Mouse (Mus musculus) gastrocnemius, postnatal 14 days (tissue): ENCODE data around the gene Isx. TPM values are rescaled to one million over a fixed set of nuclear protein-coding genes. Genes with fewer than 3 reads are reported as not detected.

Source experiments
- DNase-seq: peaks from one replicate; pipeline ENCODE4 v3.0.0; 2021; ENCODE audit warnings: mixed read lengths
- intact Hi-C: fragments of 180-260 bp; cut with DNase I; formaldehyde crosslinking; loops from one replicate; pipeline ENCODE4 v1.15.1; 2025; ENCODE audit warnings: low total_unique reads
- long read RNA-seq, 2 experiments: library from polyadenylated mRNA; stranded (forward); transcript quantifications; one replicate each; pipeline ENCODE4 v2.0.0; 2021
- total RNA-seq, 2 experiments: library from RNA; stranded (reverse); gene quantifications; 2 replicates each; pipeline ENCODE4 v1.2.3; 2021

Isx gene
- total RNA-seq, result not detected
- long read RNA-seq, experiment 1, result 0 reads
- long read RNA-seq, experiment 2, result 0 reads

- no peak for DNase-seq
- intact Hi-C loops, result no loop called here
Observed at GRCm38 (mm10) chr8:74872940-74873339, at the start of gene Isx. TSS of gene Isx (plus strand) at chr8:74873173.

GRCm38 (mm10) chr8:74827689-74828088 is 45.3 kb upstream of the Isx start:
- intact Hi-C loops, result no loop called here
- no peak for DNase-seq

GRCm38 (mm10) chr8:74831322-74831721 is 41.7 kb upstream of the Isx start:
- no peak for DNase-seq
- intact Hi-C loops, result no loop called here

GRCm38 (mm10) chr8:74834246-74834645 is 38.7 kb upstream of the Isx start:
- intact Hi-C loops, result no loop called here
- DNase-seq, result no peak

GRCm38 (mm10) chr8:74847376-74848048 is 25.5 kb upstream of the Isx start:
- DNase-seq, result no peak
- intact Hi-C loops, result no loop called here

GRCm38 (mm10) chr8:74848707-74849106 is 24.3 kb upstream of the Isx start:
- DNase-seq, result no peak

GRCm38 (mm10) chr8:74850971-74851370 is 22.0 kb upstream of the Isx start:
- no peak for DNase-seq
- intact Hi-C loops, result loop anchor here (10.0 kb wide), 1 partner anchor 84 kb away; no protein-coding TSS in a partner anchor

More at GRCm38 (mm10) chr8:74848707-74849106, 24.3 kb upstream of the Isx start:
- intact Hi-C loops, result no loop called here

- DNase-seq, result no peak
- intact Hi-C loops, result loop anchor here (10.0 kb wide), 1 partner anchor 83 kb away; no protein-coding TSS in a partner anchor
Observed at GRCm38 (mm10) chr8:74851837-74852236, 21.1 kb upstream of the Isx start.

- DNase-seq, result no peak
- intact Hi-C loops, result loop anchor here (10.0 kb wide), 1 partner anchor 81 kb away; no protein-coding TSS in a partner anchor
Observed at GRCm38 (mm10) chr8:74853488-74853887, 19.5 kb upstream of the Isx start.

GRCm38 (mm10) chr8:74854786-74855185 is 18.2 kb upstream of the Isx start:
- no peak for DNase-seq
- intact Hi-C loops, result loop anchor here (10.0 kb wide), 1 partner anchor 80 kb away; no protein-coding TSS in a partner anchor

- intact Hi-C loops, result loop anchor here (10.0 kb wide), 1 partner anchor 79 kb away; no protein-coding TSS in a partner anchor
- DNase-seq, result no peak
Observed at GRCm38 (mm10) chr8:74855341-74855740, 17.6 kb upstream of the Isx start.

GRCm38 (mm10) chr8:74859241-74859640 is 13.7 kb upstream of the Isx start:
- intact Hi-C loops, result loop anchor here (10.0 kb wide), 1 partner anchor 76 kb away; no protein-coding TSS in a partner anchor
- DNase-seq, result no peak

GRCm38 (mm10) chr8:74860449-74860848 is 12.5 kb upstream of the Isx start:
- intact Hi-C loops, result no loop called here
- peak; percentile 9 for DNase-seq

- DNase-seq, result no peak
- intact Hi-C loops, result no loop called here
Observed at GRCm38 (mm10) chr8:74862598-74862997, 10.4 kb upstream of the Isx start.

- intact Hi-C loops, result no loop called here
- DNase-seq, result peak; percentile 60
Observed at GRCm38 (mm10) chr8:74870346-74870949, 2.5 kb upstream of the Isx start.

GRCm38 (mm10) chr8:74871686-74872085 is 1.3 kb upstream of the Isx start:
- no peak for DNase-seq
- intact Hi-C loops, result no loop called here

GRCm38 (mm10) chr8:74872151-74872823 is 686 bp upstream of the Isx start:
- intact Hi-C loops, result no loop called here
- no peak for DNase-seq

GRCm38 (mm10) chr8:74874565-74874964 is 1.6 kb downstream of the Isx start:
- no peak for DNase-seq
- intact Hi-C loops, result no loop called here

- DNase-seq, result no peak
- intact Hi-C loops, result no loop called here
Observed at GRCm38 (mm10) chr8:74878637-74879036, 5.7 kb downstream of the Isx start.

GRCm38 (mm10) chr8:74888763-74889162 is 15.8 kb downstream of the Isx start:
- intact Hi-C loops, result no loop called here
- no peak for DNase-seq
